Mouse (Mus musculus) CH12F3 (cell line): Measurements from ENCODE around the gene Olfr137.

Experiments used
- in situ Hi-C: fragments of 300-500 bp; cut with MboI; formaldehyde crosslinking; loops from 2 replicates; pipeline ENCODE4 v1.14.3; 2020; ENCODE audit warnings: low sequenced_read_pairs

Gene Olfr137

GRCm38 (mm10) chr17:38307470-38307869 lies at the start of gene Olfr137:
TSS of gene Olfr137 (minus strand) at chr17:38307570.
- in situ Hi-C loops: no loop called here

- in situ Hi-C loops: no loop called here
Observed at GRCm38 (mm10) chr17:38329531-38329930, 22.2 kb upstream of the Olfr137 start, which contains the start of gene Olfr136. TSS of gene Olfr136 (plus strand) at chr17:38329831.

- in situ Hi-C loops: no loop called here
Observed at GRCm38 (mm10) chr17:38260735-38261134, 46.6 kb downstream of the Olfr137 start, which contains the start of gene Olfr138. TSS of gene Olfr138 (plus strand) at chr17:38261035.
